Mouse (Mus musculus) hindlimb bud, embryonic 11.5 days (tissue): ENCODE results near the gene Zcwpw1.
A peak's percentile ranks its signal among the peaks of the same experiment; 100 is the strongest.

Source experiments
- DNase-seq: peaks from one replicate; pipeline ENCODE4 v3.0.0-alpha.2; 2012; ENCODE audit warnings: low read depth, low spot score; ENCODE audit errors: extremely low spot score

The Zcwpw1 gene

DNA sequence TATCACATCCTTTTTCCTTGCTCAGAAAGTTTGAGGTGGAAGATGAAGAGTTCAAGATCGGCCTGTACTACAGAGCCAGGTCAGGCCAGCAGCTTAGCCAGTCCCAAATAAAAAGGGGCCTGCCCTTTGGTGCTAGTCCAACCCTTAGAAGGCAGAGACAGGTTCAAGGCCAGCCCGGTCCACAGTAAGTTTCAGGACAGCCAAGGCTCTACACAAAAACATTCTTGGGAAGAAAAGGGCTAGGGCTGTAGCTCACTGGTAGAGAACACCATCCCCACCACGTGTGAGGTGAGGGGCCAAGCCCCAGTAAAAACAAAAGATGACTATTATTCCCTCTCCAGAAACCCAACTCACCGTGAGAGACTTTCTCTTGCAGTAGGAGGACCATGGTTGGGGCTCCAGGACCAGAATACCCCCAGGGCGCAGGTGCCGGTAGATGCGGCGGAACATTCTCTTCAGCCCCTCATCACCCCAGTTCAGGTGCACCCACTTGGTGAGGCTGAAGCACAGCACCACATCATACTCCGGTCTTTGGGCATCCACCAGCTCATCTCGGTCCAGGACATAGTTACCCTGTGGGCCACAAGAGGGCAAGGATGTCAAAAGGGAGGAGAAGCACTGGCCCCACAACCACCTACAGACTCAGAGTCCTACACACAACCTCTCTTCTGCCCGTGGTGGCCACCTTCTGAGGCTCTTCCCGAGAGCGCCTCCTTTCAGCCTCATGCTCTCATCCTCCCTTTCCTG, 4.6 kb upstream of the Zcwpw1 start:
- no peak for DNase-seq

DNA sequence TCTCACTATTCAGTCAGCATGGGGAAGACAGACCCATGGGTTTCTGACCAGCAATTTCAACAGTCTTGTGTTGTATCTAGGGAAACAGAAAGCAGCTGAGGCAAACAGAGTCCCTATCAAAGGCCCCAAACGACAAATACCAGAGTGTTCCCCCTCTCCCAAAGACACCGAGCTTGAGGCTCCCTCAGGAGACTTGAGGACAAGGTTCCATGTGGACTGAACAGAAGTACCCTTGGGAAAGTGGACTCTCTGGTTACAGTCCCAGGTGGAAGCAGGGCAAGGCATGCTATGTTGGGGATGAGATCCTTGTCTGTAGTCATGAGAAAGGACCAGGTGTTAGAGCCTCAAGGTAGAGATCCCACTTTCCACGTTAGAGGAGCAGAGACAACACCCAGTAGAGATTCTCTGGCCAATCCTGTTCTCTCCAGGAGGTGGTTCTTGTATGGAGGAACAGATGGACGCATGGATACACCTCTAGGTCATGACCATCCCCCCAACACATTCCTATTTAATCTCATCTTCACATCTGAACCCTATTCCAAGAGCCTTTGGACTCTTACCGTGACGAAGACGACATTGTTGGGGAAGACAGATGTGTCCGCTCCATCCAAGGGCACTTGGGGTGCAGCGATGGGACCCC, 3.6 kb upstream of the Zcwpw1 start:
- no peak for DNase-seq

DNA sequence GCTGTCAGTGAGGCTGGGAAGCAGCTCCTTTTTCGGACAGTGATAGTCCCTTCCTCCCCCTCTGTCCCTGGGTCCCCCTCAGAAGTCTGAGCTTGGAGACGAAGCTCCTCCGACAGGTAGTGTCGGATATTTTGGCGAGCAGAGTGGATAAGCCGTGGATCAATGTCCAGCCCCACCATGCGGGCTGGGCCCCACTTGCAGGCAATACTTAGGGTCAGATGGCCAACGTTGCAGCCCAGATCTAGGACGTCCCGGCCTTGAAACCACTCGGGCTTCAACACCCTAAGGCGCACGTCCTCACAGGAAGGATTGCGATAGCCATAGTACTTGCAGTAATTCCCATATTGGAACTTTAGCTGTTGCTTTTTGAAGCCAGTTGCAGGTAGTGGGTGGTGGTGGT, 3.1 kb upstream of the Zcwpw1 start:
- no peak for DNase-seq

- DNase-seq: no peak
Observed at GRCm38 (mm10) chr5:137785164-137786031, 2.2 kb upstream of the Zcwpw1 start.

DNA sequence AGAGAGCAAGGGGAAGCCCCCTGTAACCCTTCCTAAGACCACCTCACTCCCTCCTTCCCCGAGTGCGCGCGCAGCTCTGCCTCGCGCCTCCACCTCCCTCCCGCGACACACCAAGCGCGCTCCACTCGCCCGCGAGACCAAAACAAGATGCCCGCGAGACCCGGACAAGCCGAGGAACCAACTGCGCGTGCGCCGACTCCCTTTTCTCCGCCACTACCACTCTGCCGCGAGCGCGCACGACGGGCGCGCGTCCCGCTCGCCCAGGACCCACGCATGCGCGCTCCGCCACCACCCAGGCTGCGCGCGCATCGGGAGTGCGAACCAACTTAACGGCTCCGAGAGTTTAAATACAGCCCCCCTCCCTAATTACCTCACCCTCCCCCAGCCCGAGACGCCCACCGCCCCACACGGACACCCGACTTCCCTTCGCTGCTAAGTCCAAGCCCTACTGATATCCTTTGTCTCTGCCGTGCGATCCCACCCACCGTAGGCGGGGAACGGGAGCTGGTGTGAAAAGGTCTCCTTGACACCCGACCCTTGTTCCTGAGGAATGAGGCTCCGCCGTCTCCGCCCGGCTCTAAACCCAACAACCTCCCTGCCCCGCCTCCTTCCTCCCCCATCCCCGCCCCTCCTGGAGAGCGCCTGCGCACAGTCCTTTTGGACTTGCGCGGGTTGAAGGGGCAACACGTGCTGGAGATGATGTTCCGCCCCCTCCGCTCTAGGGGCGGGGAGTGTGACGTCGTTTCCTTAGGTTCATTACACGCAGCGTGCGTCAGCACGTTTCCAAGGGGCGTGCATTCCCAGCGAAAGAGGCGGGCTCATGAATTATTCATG, 1.3 kb upstream of the Zcwpw1 start:
- peak; percentile 99 for DNase-seq

GRCm38 (mm10) chr5:137788171-137788570, 573 bp downstream of the Zcwpw1 start:
- no peak for DNase-seq

GRCm38 (mm10) chr5:137788946-137789531, 1.4 kb downstream of the Zcwpw1 start:
- no peak for DNase-seq

- DNase-seq: no peak
Observed at GRCm38 (mm10) chr5:137791553-137791952, 4.0 kb downstream of the Zcwpw1 start.

DNA sequence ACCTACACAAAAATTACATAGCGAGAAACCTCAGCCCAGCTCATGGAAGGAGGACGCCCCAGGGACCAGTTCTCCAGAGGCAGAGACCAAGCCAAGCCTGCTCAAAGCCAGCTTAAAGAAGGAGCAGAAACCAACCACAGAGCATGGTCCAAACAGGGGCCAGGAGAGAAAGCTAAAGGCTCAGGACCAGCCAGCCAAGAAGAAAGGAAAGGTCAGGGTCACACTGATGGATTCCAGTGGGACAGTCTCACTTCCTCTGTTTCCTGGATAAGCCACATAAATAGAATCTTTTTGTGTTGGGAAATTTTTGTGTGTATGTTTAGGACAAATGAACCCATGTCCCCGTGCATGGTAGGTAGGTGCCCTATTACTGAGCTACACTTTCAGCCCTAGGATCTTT, 9.0 kb downstream of the Zcwpw1 start:
- no peak for DNase-seq

- no peak for DNase-seq
Observed at GRCm38 (mm10) chr5:137800917-137801316, 13.3 kb downstream of the Zcwpw1 start.

DNA sequence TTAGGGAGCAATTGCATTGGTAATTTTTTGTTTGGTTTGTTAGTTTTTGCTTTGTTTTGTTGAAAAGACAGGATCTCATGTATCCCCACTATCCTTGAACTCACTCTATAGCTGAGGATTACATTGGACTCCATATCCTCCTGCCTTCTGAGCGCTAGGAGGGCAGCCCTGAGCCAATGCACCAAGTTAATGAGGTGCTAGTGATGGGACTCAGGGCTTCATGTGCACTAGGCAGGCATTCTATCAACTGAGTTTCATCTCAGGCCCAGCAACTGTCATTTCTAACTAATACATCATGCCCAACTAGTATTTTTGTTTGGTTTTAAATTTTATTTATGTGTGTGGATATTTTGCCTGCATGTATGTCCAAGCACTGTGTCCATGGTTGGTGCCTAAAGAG, 18.6 kb downstream of the Zcwpw1 start:
- no peak for DNase-seq

DNA sequence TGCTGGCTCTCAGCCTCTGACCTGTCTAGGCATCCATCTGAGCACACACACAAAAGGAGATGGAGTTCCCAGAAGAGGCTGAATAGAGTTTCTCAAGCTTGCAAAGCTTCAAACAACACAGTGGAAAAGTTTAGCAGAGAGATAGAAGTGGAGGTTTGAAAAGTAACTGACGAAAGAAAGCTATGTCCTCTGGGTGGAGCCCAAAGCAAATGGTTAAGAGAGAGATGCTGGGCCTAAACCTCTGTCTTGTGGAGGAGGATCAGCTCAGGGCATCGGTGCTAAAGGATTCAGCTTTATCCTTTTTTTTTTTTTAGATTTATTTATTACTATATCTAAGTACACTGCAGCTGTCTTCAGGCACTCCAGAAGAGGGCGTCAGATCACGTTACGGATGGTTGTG, 20.7 kb downstream of the Zcwpw1 start:
- no peak for DNase-seq

DNA sequence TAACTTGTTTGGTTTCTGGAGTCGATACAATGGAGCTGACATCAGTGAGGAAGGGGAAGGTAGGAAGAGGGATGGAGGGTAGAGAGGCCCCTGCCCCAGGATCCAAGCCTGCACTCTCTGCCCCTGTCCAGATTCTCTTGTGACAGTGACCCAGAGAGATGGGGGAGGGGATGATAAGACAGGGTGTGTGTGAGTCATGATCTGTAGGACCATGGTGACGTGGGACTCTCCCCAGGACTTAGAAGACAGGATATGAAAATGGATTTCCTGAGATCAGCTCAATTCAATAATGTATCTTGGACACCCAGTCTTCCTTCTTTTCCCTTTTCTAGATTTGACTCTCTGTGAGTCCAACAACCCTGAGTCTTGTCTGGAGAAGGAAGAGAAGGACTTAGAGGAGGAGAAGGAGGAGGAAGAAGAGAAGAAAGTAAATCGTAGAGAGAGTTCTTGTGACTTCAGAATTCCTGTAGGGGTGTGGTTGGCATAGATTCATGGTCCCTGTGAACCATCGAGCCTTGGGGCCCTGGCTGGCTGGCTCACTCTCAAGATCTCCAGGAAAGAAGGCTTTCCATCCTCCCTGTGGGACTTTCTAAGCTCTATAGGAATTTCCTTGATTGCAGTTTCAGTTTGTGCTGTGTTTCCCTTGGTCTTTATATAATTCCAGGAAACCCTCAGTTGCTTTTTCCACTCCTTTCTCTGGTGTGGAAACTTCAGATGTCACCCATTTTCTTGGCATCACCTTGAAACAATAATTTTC, 30.0 kb downstream of the Zcwpw1 start:
- DNase-seq: no peak

DNA sequence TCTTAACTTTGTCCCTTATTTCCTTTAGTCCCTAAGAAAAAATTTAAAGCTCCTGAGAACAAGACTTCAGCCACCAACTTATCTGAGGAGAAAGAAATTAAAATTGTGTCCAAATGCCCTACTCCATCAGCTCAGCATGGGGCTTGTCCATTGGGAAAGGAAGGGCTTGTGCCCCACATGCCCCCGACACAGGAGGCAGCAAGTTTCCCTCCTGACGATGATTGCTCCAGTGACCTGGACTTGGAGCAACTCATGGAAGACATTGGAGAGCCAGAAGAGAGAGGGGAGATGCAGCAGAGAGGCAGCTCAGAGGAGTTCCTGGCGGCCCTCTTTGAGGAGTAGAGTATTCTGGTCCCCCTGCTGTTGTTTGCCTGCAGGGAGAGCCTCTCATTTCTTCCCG, 34.5 kb downstream of the Zcwpw1 start:
- DNase-seq: no peak

GRCm38 (mm10) chr5:137822602-137823001, 35.0 kb downstream of the Zcwpw1 start:
- DNase-seq: no peak

GRCm38 (mm10) chr5:137823455-137824045, 36.0 kb downstream of the Zcwpw1 start:
- DNase-seq: no peak

DNA sequence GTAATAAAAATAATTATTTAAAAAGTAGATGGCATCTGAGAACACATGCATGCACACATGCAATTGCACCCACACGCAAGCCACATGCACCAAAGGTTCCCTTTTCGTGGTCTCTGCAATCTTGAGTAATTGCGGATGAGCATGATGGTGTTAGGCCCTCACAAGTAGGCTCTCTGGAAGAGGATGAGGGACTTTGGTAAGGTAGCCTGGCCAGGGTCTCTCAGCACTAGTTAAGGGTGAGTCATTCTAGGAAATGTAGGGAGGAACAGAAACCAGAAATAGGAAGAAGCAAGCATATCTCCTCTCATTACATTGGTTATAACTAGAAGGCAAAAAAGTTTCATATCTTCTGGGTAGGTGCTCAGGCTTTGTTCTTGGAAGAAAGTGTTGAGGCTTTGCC, 37.4 kb downstream of the Zcwpw1 start:
- DNase-seq: no peak

DNA sequence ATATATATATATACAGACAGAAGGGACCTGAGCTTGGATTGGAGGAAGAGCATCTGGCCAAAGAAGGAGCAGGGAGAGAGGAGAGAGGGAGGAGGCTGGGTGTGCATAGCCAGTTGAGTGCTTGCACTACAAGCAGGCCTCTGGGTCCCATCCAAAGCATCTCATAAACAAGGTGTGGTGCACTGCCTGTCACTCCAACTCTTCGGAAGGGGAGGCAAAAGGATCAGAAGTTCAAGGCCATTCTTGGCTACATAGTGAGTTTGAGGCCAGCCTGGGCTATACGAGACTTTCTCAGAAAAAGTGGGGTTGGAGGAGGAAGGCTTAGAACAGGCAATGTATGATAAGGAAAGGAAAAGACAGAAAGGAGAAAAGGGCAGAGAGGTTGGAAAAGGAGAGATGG, 38.4 kb downstream of the Zcwpw1 start:
- DNase-seq: no peak

DNA sequence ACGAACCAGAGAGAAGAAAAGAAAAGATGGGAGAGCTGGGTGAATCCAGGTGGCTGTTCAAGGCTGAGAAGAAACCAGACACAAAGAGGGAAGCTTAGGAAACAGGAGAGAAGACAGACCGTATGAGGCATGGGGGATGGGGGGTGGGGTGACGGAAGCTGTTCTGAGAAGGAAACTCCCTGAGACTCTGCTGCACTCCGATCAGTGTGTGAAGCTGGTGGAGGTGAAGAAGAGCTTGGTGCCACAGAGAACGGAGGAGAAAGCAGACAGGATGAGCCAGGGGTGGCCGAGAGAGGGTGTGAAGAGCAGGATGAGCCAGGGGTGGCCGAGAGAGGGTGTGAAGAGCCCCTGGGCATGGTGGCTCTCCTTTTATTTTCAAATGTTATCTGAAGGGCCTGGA, 38.8 kb downstream of the Zcwpw1 start:
- no peak for DNase-seq
